Mouse (Mus musculus) lung, embryonic 15.5 days (tissue): ENCODE measurements at regions not wholly inside any gene's neighbourhood (a gene's known extent, or its start where the extent isn't known, plus 50 kb on each side); places are given as distances from the start of the nearest gene placed in this dataset.

Source experiments
- ATAC-seq: fragments of 200-750 bp; cut with Nextera tagmentation; 2 replicates; pipeline ENCODE4 v1.8.0; 2017; ENCODE audit warnings: moderate number of reproducible peaks, borderline replicate concordance; ENCODE audit not compliant: low FRiP score, low TSS enrichment; ENCODE audit errors: extremely low read depth
- H3K27ac ChIP-seq: fragments of 300-500 bp; sonication (generic); 2 replicates; pipeline ENCODE4 v1.5.1; 2015; ENCODE audit warnings: moderate library complexity, mild to moderate bottlenecking, inconsistent platforms
- H3K27me3 ChIP-seq: fragments of 300-500 bp; sonication (generic); 2 replicates; pipeline ENCODE4 v1.6.1; 2015; ENCODE audit warnings: inconsistent platforms
- H3K36me3 ChIP-seq: fragments of 300-500 bp; sonication (generic); 2 replicates; pipeline ENCODE4 v1.6.1; 2015; ENCODE audit warnings: inconsistent platforms
- H3K4me1 ChIP-seq: fragments of 300-500 bp; sonication (generic); 2 replicates; pipeline ENCODE4 v1.6.1; 2015; ENCODE audit warnings: inconsistent platforms
- H3K4me2 ChIP-seq: fragments of 300-500 bp; sonication (generic); 2 replicates; pipeline ENCODE4 v1.6.1; 2015; ENCODE audit warnings: inconsistent platforms, mild to moderate bottlenecking, moderate library complexity
- H3K4me3 ChIP-seq: fragments of 300-500 bp; sonication (generic); 2 replicates; pipeline ENCODE4 v1.5.1; 2015; ENCODE audit warnings: mild to moderate bottlenecking, inconsistent platforms
- H3K9ac ChIP-seq: fragments of 300-500 bp; sonication (generic); 2 replicates; pipeline ENCODE4 v1.6.1; 2015; ENCODE audit warnings: inconsistent platforms
- H3K9me3 ChIP-seq: fragments of 300-500 bp; sonication (generic); 2 replicates; pipeline ENCODE4 v1.6.1; 2016; ENCODE audit warnings: inconsistent platforms
- WGBS: fragments of 180-500 bp; shearing (Covaris S2); methylation state at CpG from one replicate; pipeline ENCODE4 v1.1.7; 2015; 5-methylcytosine and 5-hydroxymethylcytosine counted together

- Histone ChIP-seq H3K9me3 (no peaks in the 10 kb centered on the region), H3K27me3 (no peaks in the 10 kb centered on the region), H3K27ac (no peak overlapping the region), H3K4me2 (no peak overlapping the region), H3K9ac (no peak overlapping the region), H3K4me1 (peaks cover 29% of the 10 kb centered on the region), H3K4me3 (no peak overlapping the region), H3K36me3 (no peaks in the 10 kb centered on the region)
- WGBS: 75% methylated on average over 3 of the region's 3 CpGs
- ATAC-seq: no peak
Measured at GRCm38 (mm10) chr2:148523401-148523800, 80.0 kb upstream of the Cd93 start.

- Histone ChIP-seq H3K4me1 (peaks cover 29% of the 10 kb centered on the region), H3K27me3 (no peaks in the 10 kb centered on the region), H3K9me3 (no peaks in the 10 kb centered on the region), H3K27ac (peak overlapping the region; percentile 67), H3K9ac (no peak overlapping the region), H3K36me3 (no peaks in the 10 kb centered on the region), H3K4me3 (no peak overlapping the region), H3K4me2 (no peak overlapping the region)
- peak; percentile 43; the same call in 1 of the 2 replicates for ATAC-seq
- 61% methylated on average over 2 of the region's 2 CpGs for WGBS
Measured at GRCm38 (mm10) chr2:148522936-148523335, 79.6 kb upstream of the Cd93 start.

GRCm38 (mm10) chr2:148521966-148522575 lies 78.7 kb upstream of the Cd93 start:
- no peak overlapping the region for H3K9ac ChIP-seq
- H3K27ac ChIP-seq: peak overlapping the region; percentile 67
- H3K4me2 ChIP-seq: no peak overlapping the region
- peaks cover 29% of the 10 kb centered on the region for H3K4me1 ChIP-seq
- ATAC-seq: peak; percentile 52
- no peak overlapping the region for H3K4me3 ChIP-seq
- WGBS: 53% methylated on average over 5 of the region's 5 CpGs
- H3K27me3 ChIP-seq: no peaks in the 10 kb centered on the region
- H3K9me3 ChIP-seq: no peaks in the 10 kb centered on the region
- H3K36me3 ChIP-seq: no peaks in the 10 kb centered on the region

GRCm38 (mm10) chr2:148520291-148520690 lies 76.9 kb upstream of the Cd93 start:
- ATAC-seq: peak; percentile 32; the same call in 1 of the 2 replicates
- H3K27ac ChIP-seq: peak overlapping the region; percentile 46
- no peak overlapping the region for H3K4me2 ChIP-seq
- no peaks in the 10 kb centered on the region for H3K9me3 ChIP-seq
- H3K4me3 ChIP-seq: no peak overlapping the region
- H3K4me1 ChIP-seq: peaks cover 29% of the 10 kb centered on the region
- 35% methylated on average over 7 of the region's 7 CpGs for WGBS
- H3K36me3 ChIP-seq: no peaks in the 10 kb centered on the region
- H3K27me3 ChIP-seq: no peaks in the 10 kb centered on the region
- H3K9ac ChIP-seq: no peak overlapping the region

- Histone ChIP-seq H3K9me3 (no peaks in the 10 kb centered on the region), H3K36me3 (no peaks in the 10 kb centered on the region), H3K4me1 (peaks cover 29% of the 10 kb centered on the region), H3K27ac (peak overlapping the region; percentile 64), H3K4me2 (no peak overlapping the region), H3K9ac (no peak overlapping the region), H3K4me3 (no peak overlapping the region), H3K27me3 (no peaks in the 10 kb centered on the region)
- peak; percentile 82; the same call in 1 of the 2 replicates for ATAC-seq
- 23% methylated on average over 10 of the region's 10 CpGs for WGBS
Measured at GRCm38 (mm10) chr2:148519689-148520290, 76.4 kb upstream of the Cd93 start.

- H3K36me3 ChIP-seq: no peaks in the 10 kb centered on the region
- 58% methylated on average over 1 of the region's 1 CpGs for WGBS
- H3K9ac ChIP-seq: no peak overlapping the region
- no peak overlapping the region for H3K27ac ChIP-seq
- no peak for ATAC-seq
- no peak overlapping the region for H3K4me3 ChIP-seq
- no peak overlapping the region for H3K4me2 ChIP-seq
- H3K9me3 ChIP-seq: no peaks in the 10 kb centered on the region
- H3K4me1 ChIP-seq: peaks cover 29% of the 10 kb centered on the region
- no peaks in the 10 kb centered on the region for H3K27me3 ChIP-seq
Measured at GRCm38 (mm10) chr2:148517906-148518305, 74.5 kb upstream of the Cd93 start.

- Histone ChIP-seq H3K4me2 (no peak overlapping the region), H3K36me3 (no peaks in the 10 kb centered on the region), H3K4me3 (no peak overlapping the region), H3K27me3 (no peaks in the 10 kb centered on the region), H3K4me1 (peaks cover 27% of the 10 kb centered on the region), H3K9ac (no peak overlapping the region), H3K9me3 (no peaks in the 10 kb centered on the region), H3K27ac (peak overlapping the region; percentile 78)
- 55% methylated on average over 13 of the region's 13 CpGs for WGBS
- peak; percentile 72; the same call in 1 of the 2 replicates for ATAC-seq
Measured at GRCm38 (mm10) chr2:148510008-148510681, 66.8 kb upstream of the Cd93 start.

GRCm38 (mm10) chr2:148509357-148509756 lies 66.0 kb upstream of the Cd93 start:
- Histone ChIP-seq H3K27me3 (no peaks in the 10 kb centered on the region), H3K4me2 (no peak overlapping the region), H3K4me3 (no peak overlapping the region), H3K9ac (no peak overlapping the region), H3K27ac (peak overlapping the region; percentile 78), H3K9me3 (no peaks in the 10 kb centered on the region), H3K36me3 (no peaks in the 10 kb centered on the region), H3K4me1 (peaks cover 27% of the 10 kb centered on the region)
- ATAC-seq: peak; percentile 75
- 58% methylated on average over 4 of the region's 4 CpGs for WGBS

GRCm38 (mm10) chr2:148507523-148507922 lies 64.2 kb upstream of the Cd93 start:
- Histone ChIP-seq H3K4me3 (no peak overlapping the region), H3K27me3 (no peaks in the 10 kb centered on the region), H3K9me3 (no peaks in the 10 kb centered on the region), H3K9ac (no peak overlapping the region), H3K36me3 (no peaks in the 10 kb centered on the region), H3K27ac (0 out of 2 replicates have a peak overlapping the region, but pooled peaks have one; percentile 4), H3K4me1 (peaks cover 40% of the 10 kb centered on the region), H3K4me2 (no peak overlapping the region)
- ATAC-seq: no peak

- no peak overlapping the region for H3K9ac ChIP-seq
- 65% methylated on average over 3 of the region's 3 CpGs for WGBS
- H3K27ac ChIP-seq: no peak overlapping the region
- no peak overlapping the region for H3K4me2 ChIP-seq
- peaks cover 45% of the 10 kb centered on the region for H3K4me1 ChIP-seq
- no peak for ATAC-seq
- H3K36me3 ChIP-seq: no peaks in the 10 kb centered on the region
- H3K9me3 ChIP-seq: no peaks in the 10 kb centered on the region
- H3K27me3 ChIP-seq: no peaks in the 10 kb centered on the region
- H3K4me3 ChIP-seq: no peak overlapping the region
Measured at GRCm38 (mm10) chr2:148506966-148507365, 63.6 kb upstream of the Cd93 start.

- Histone ChIP-seq H3K4me1 (peaks cover 41% of the 10 kb centered on the region), H3K9me3 (no peaks in the 10 kb centered on the region), H3K4me2 (no peak overlapping the region), H3K36me3 (no peaks in the 10 kb centered on the region), H3K9ac (no peak overlapping the region), H3K27me3 (no peaks in the 10 kb centered on the region), H3K4me3 (no peak overlapping the region), H3K27ac (no peak overlapping the region)
- no peak for ATAC-seq
- 59% methylated on average over 3 of the region's 3 CpGs for WGBS
Measured at GRCm38 (mm10) chr2:148505651-148506050, 62.3 kb upstream of the Cd93 start.

- Histone ChIP-seq H3K4me3 (no peak overlapping the region), H3K9me3 (no peaks in the 10 kb centered on the region), H3K27ac (peak overlapping the region; percentile 62), H3K27me3 (no peaks in the 10 kb centered on the region), H3K9ac (no peak overlapping the region), H3K4me2 (no peak overlapping the region), H3K4me1 (peaks cover 23% of the 10 kb centered on the region), H3K36me3 (no peaks in the 10 kb centered on the region)
- 54% methylated on average over 2 of the region's 2 CpGs for WGBS
- peak; percentile 70 for ATAC-seq
Measured at GRCm38 (mm10) chr2:148503143-148503854, 59.9 kb upstream of the Cd93 start.
